Mouse (Mus musculus) neural tube, embryonic 12.5 days (tissue): Measurements from ENCODE around the gene Myl4. TPM values are rescaled to one million over a fixed set of nuclear protein-coding genes. Genes with fewer than 3 reads are reported as not detected.
"Not testable (repeated sequence)": the region's sequence is repeated elsewhere in the genome, so short reads cannot be mapped to it uniquely, and the experiment has no call there.

ENCODE experiments used
- ATAC-seq: fragments of 200-750 bp; cut with Nextera tagmentation; 2 replicates; pipeline ENCODE4 v1.8.0; 2017; ENCODE audit warnings: low read depth, mild to moderate bottlenecking, moderate TSS enrichment, moderate library complexity; ENCODE audit not compliant: low FRiP score
- H3K27ac ChIP-seq: fragments of 300-500 bp; sonication (generic); 2 replicates; pipeline ENCODE4 v1.5.1; 2016
- H3K27me3 ChIP-seq: fragments of 300-500 bp; sonication (generic); replicated peaks from 2 replicates; pipeline ENCODE4 v1.6.1; 2016; ENCODE audit warnings: mild to moderate bottlenecking
- H3K36me3 ChIP-seq: fragments of 300-500 bp; sonication (generic); 2 replicates; pipeline ENCODE4 v1.6.1; 2016; ENCODE audit warnings: mild to moderate bottlenecking
- H3K4me1 ChIP-seq: fragments of 300-500 bp; sonication (generic); 2 replicates; pipeline ENCODE4 v1.6.1; 2016
- H3K4me2 ChIP-seq: fragments of 300-500 bp; sonication (generic); replicated peaks from 2 replicates; pipeline ENCODE4 v1.6.1; 2016; ENCODE audit warnings: mild to moderate bottlenecking
- H3K4me3 ChIP-seq: fragments of 300-500 bp; sonication (generic); 2 replicates; pipeline ENCODE4 v1.5.1; 2016
- H3K9ac ChIP-seq: fragments of 300-500 bp; sonication (generic); 2 replicates; pipeline ENCODE4 v1.6.1; 2016; ENCODE audit warnings: mild to moderate bottlenecking
- H3K9me3 ChIP-seq: fragments of 300-500 bp; sonication (generic); 2 replicates; pipeline ENCODE4 v1.6.1; 2016; ENCODE audit warnings: mild to moderate bottlenecking
- WGBS: fragments of 180-500 bp; shearing (Covaris S2); methylation state at CpG from one replicate; pipeline ENCODE4 v1.1.7; 2016; 5-methylcytosine and 5-hydroxymethylcytosine counted together
- polyA plus RNA-seq: library from polyadenylated mRNA; unstranded; fragments of >200 nt; fragmentation: Nextera tagmentation; extraction: Ambion mirVana; gene quantifications from 2 replicates; pipeline ENCODE4 v1.2.1, GENCODE M21; 2016

The Myl4 gene
- 13.7 and 21.7 TPM in 2 replicates for polyA plus RNA-seq

- Histone ChIP-seq H3K27me3 (no peaks in the 10 kb centered on the region), H3K9me3 (no peaks in the 10 kb centered on the region), H3K4me3 (peak within 1 kb of the TSS; percentile 95), H3K4me1 (peaks cover 6% of the 10 kb centered on the region; the same call in 1 of the 2 replicates), H3K9ac (peak within 1 kb of the TSS; percentile 99), H3K27ac (peak within 1 kb of the TSS; percentile 76), H3K4me2 (peak within 1 kb of the TSS; percentile 76), H3K36me3 (no peaks in the 10 kb centered on the region)
- peak; percentile 96 for ATAC-seq
- under 1% methylated on average over 35 of the region's 35 CpGs for WGBS
Observed at GRCm38 (mm10) chr11:104550406-104550974, at the start of gene Myl4, which contains the start of gene Cdc27. Gene Myl4 (plus strand): TSS chr11:104550663. Gene Cdc27 (minus strand): TSS chr11:104550620.

- Histone ChIP-seq H3K9me3 (no peaks in the 10 kb centered on the region), H3K4me1 (no peaks in the 10 kb centered on the region), H3K9ac (no peak overlapping the region), H3K4me2 (no peak overlapping the region), H3K27ac (no peak overlapping the region), H3K27me3 (no peaks in the 10 kb centered on the region), H3K36me3 (peaks cover 77% of the 10 kb centered on the region), H3K4me3 (no peak overlapping the region)
- ATAC-seq: no peak
- WGBS: 87% methylated on average over 4 of the region's 4 CpGs
Observed at GRCm38 (mm10) chr11:104508455-104508854, 42.0 kb upstream of the Myl4 start.

- no peak overlapping the region for H3K4me2 ChIP-seq
- H3K4me1 ChIP-seq: no peaks in the 10 kb centered on the region
- H3K36me3 ChIP-seq: peaks cover 81% of the 10 kb centered on the region
- no peaks in the 10 kb centered on the region for H3K9me3 ChIP-seq
- H3K9ac ChIP-seq: no peak overlapping the region
- ATAC-seq: no peak
- no peaks in the 10 kb centered on the region for H3K27me3 ChIP-seq
- H3K27ac ChIP-seq: no peak overlapping the region
- WGBS: 90% methylated on average over 2 of the region's 2 CpGs
- H3K4me3 ChIP-seq: no peak overlapping the region
Observed at GRCm38 (mm10) chr11:104510606-104511005, 39.9 kb upstream of the Myl4 start.

GRCm38 (mm10) chr11:104512436-104512835, 38.0 kb upstream of the Myl4 start:
- no peak overlapping the region for H3K4me2 ChIP-seq
- H3K27me3 ChIP-seq: no peaks in the 10 kb centered on the region
- H3K9me3 ChIP-seq: no peaks in the 10 kb centered on the region
- peaks cover 81% of the 10 kb centered on the region for H3K36me3 ChIP-seq
- no peak overlapping the region for H3K9ac ChIP-seq
- 88% methylated on average over 4 of the region's 4 CpGs for WGBS
- no peaks in the 10 kb centered on the region for H3K4me1 ChIP-seq
- no peak overlapping the region for H3K27ac ChIP-seq
- H3K4me3 ChIP-seq: no peak overlapping the region
- no peak for ATAC-seq

GRCm38 (mm10) chr11:104525935-104526334, 24.5 kb upstream of the Myl4 start:
- ATAC-seq: no peak
- H3K9ac ChIP-seq: no peak overlapping the region
- no peaks in the 10 kb centered on the region for H3K27me3 ChIP-seq
- 96% methylated on average over 6 of the region's 6 CpGs for WGBS
- no peaks in the 10 kb centered on the region for H3K9me3 ChIP-seq
- H3K27ac ChIP-seq: no peak overlapping the region
- no peaks in the 10 kb centered on the region for H3K4me1 ChIP-seq
- H3K36me3 ChIP-seq: peaks cover 63% of the 10 kb centered on the region
- H3K4me3 ChIP-seq: no peak overlapping the region
- H3K4me2 ChIP-seq: no peak overlapping the region

- Histone ChIP-seq H3K9ac (no peak overlapping the region), H3K4me2 (no peak overlapping the region), H3K4me1 (no peaks in the 10 kb centered on the region), H3K27me3 (no peaks in the 10 kb centered on the region), H3K27ac (no peak overlapping the region), H3K9me3 (no peaks in the 10 kb centered on the region), H3K4me3 (no peak overlapping the region), H3K36me3 (peaks cover 31% of the 10 kb centered on the region)
- WGBS: 94% methylated on average over 2 of the region's 2 CpGs
- no peak for ATAC-seq
Observed at GRCm38 (mm10) chr11:104536843-104537242, 13.6 kb upstream of the Myl4 start.

- Histone ChIP-seq H3K4me2 (no peak overlapping the region), H3K9me3 (no peaks in the 10 kb centered on the region), H3K9ac (no peak overlapping the region), H3K36me3 (peaks cover 23% of the 10 kb centered on the region), H3K4me1 (no peaks in the 10 kb centered on the region), H3K27me3 (no peaks in the 10 kb centered on the region), H3K27ac (no peak overlapping the region), H3K4me3 (no peak overlapping the region)
- ATAC-seq: no peak
- 92% methylated on average over 2 of the region's 2 CpGs for WGBS
Observed at GRCm38 (mm10) chr11:104537945-104538555, 12.4 kb upstream of the Myl4 start.

GRCm38 (mm10) chr11:104539811-104540210, 10.7 kb upstream of the Myl4 start:
- no peak for ATAC-seq
- no peak overlapping the region for H3K9ac ChIP-seq
- no peak overlapping the region for H3K27ac ChIP-seq
- peaks cover 8% of the 10 kb centered on the region; the same call in 1 of the 2 replicates for H3K36me3 ChIP-seq
- no peaks in the 10 kb centered on the region for H3K9me3 ChIP-seq
- no peaks in the 10 kb centered on the region for H3K27me3 ChIP-seq
- no peaks in the 10 kb centered on the region for H3K4me1 ChIP-seq
- WGBS: 96% methylated on average over 5 of the region's 5 CpGs
- H3K4me3 ChIP-seq: no peak overlapping the region
- no peak overlapping the region for H3K4me2 ChIP-seq

- H3K4me2 ChIP-seq, H3K27ac ChIP-seq, H3K9me3 ChIP-seq, H3K4me3 ChIP-seq, H3K27me3 ChIP-seq, ATAC-seq, H3K9ac ChIP-seq, H3K4me1 ChIP-seq: not testable (repeated sequence)
- H3K36me3 ChIP-seq: peaks cover 12% of the 10 kb centered on the region; the same call in 1 of the 2 replicates
- 96% methylated on average over 2 of the region's 2 CpGs for WGBS
Observed at GRCm38 (mm10) chr11:104543337-104543736, 7.1 kb upstream of the Myl4 start.

GRCm38 (mm10) chr11:104544507-104544906, 6.0 kb upstream of the Myl4 start:
- Histone ChIP-seq H3K4me1 (peaks cover 6% of the 10 kb centered on the region; the same call in 1 of the 2 replicates), H3K4me3 (no peak overlapping the region), H3K9me3 (no peaks in the 10 kb centered on the region), H3K36me3 (peaks cover 12% of the 10 kb centered on the region; the same call in 1 of the 2 replicates), H3K9ac (no peak overlapping the region), H3K4me2 (no peak overlapping the region), H3K27ac (no peak overlapping the region), H3K27me3 (no peaks in the 10 kb centered on the region)
- ATAC-seq: no peak
- WGBS: 95% methylated on average over 2 of the region's 2 CpGs

GRCm38 (mm10) chr11:104547502-104547901, 3.0 kb upstream of the Myl4 start:
- Histone ChIP-seq H3K4me1 (peaks cover 6% of the 10 kb centered on the region; the same call in 1 of the 2 replicates), H3K27ac (no peak overlapping the region), H3K4me3 (no peak overlapping the region), H3K9me3 (no peaks in the 10 kb centered on the region), H3K9ac (no peak overlapping the region), H3K27me3 (no peaks in the 10 kb centered on the region), H3K4me2 (no peak overlapping the region), H3K36me3 (peaks cover 4% of the 10 kb centered on the region; the same call in 1 of the 2 replicates)
- ATAC-seq: no peak
- 97% methylated on average over 3 of the region's 3 CpGs for WGBS

GRCm38 (mm10) chr11:104549438-104550405, 741 bp upstream of the Myl4 start:
- H3K4me3 ChIP-seq: peak overlapping the region; percentile 95
- H3K4me1 ChIP-seq: peaks cover 6% of the 10 kb centered on the region; the same call in 1 of the 2 replicates
- WGBS: under 1% methylated on average over 53 of the region's 53 CpGs
- H3K4me2 ChIP-seq: peak overlapping the region; percentile 76
- no peaks in the 10 kb centered on the region for H3K9me3 ChIP-seq
- H3K9ac ChIP-seq: peak overlapping the region; percentile 99
- H3K36me3 ChIP-seq: peaks cover 4% of the 10 kb centered on the region; the same call in 1 of the 2 replicates
- H3K27ac ChIP-seq: peak overlapping the region; percentile 76
- no peaks in the 10 kb centered on the region for H3K27me3 ChIP-seq
- ATAC-seq: peak; percentile 72
